Mouse (Mus musculus) layer of hippocampus, postnatal 10 days (tissue): ENCODE measurements around the gene Iqcn. TPM values are rescaled to one million over a fixed set of nuclear protein-coding genes. Genes with fewer than 3 reads are reported as not detected.

Source experiments
- total RNA-seq, 2 experiments: library from RNA; stranded (reverse); gene quantifications; 2 replicates each; pipeline ENCODE4 v1.2.3; 2021

Iqcn gene
- total RNA-seq, 2 experiments from 2014 or later: 0.07 TPM; not detected in 1

Other genes with a start within 250 kb of the Iqcn start
- 10 to 100 TPM; 35.6 to 38.4 TPM for gene Klhl26, start 226.5 kb upstream of the Iqcn start, total RNA-seq
- 100 to 1,000 TPM; 174 to 175 TPM for gene Tmem59l, start 216.1 kb upstream of the Iqcn start, total RNA-seq
- gene Crlf1, start 210.3 kb upstream of the Iqcn start, total RNA-seq: 10 to 100 TPM; 21.3 to 22.0 TPM
- 100 to 1,000 TPM in 1 of 2 experiments, 10 to 100 TPM in 1; 97.8 to 106 TPM for gene Rex1bd, start 196.7 kb upstream of the Iqcn start, total RNA-seq
- gene Uba52, start 192.7 kb upstream of the Iqcn start, total RNA-seq: 1,000 to 10,000 TPM in 1 of 2 experiments, 100 to 1,000 TPM in 1; 916 to 1,148 TPM
- gene Fkbp8, start 175.7 kb upstream of the Iqcn start, total RNA-seq: 100 to 1,000 TPM; 337 to 361 TPM
- 10 to 100 TPM; 33.1 to 35.3 TPM for gene Kxd1, start 175.5 kb upstream of the Iqcn start, total RNA-seq
- 10 to 100 TPM; 15.8 to 16.4 TPM for gene Ell, start 164.0 kb upstream of the Iqcn start, total RNA-seq
- 10 to 100 TPM; 56.5 to 57.8 TPM for gene Isyna1, start 109.1 kb upstream of the Iqcn start, total RNA-seq
- 100 to 1,000 TPM; 225 to 240 TPM for gene Ssbp4, start 94.6 kb upstream of the Iqcn start, total RNA-seq
- gene Lrrc25, start 87.3 kb upstream of the Iqcn start, total RNA-seq: 1 to 10 TPM in 1 of 2 experiments, under 1 TPM in 1; 0.96 to 2.3 TPM
- gene Gdf15, start 71.0 kb upstream of the Iqcn start, total RNA-seq: not detected
- gene Pgpep1, start 43.1 kb upstream of the Iqcn start, total RNA-seq: 10 to 100 TPM; 25.8 to 31.9 TPM
- 10 to 100 TPM; 72.3 to 76.5 TPM for gene Lsm4, start 30.2 kb upstream of the Iqcn start, total RNA-seq
- 100 to 1,000 TPM; 166 to 187 TPM for gene Jund, start 4.5 kb upstream of the Iqcn start, total RNA-seq
- gene Gm3336, start 15.1 kb downstream of the Iqcn start, total RNA-seq: not detected
- under 1 TPM; 0.51 to 0.64 TPM for gene Pde4c, start 20.3 kb downstream of the Iqcn start, total RNA-seq
- 100 to 1,000 TPM; 584 to 714 TPM for gene Rab3a, start 51.2 kb downstream of the Iqcn start, total RNA-seq
- gene Mpv17l2, start 57.5 kb downstream of the Iqcn start, total RNA-seq: 10 to 100 TPM; 45.3 to 49.9 TPM
- 100 to 1,000 TPM; 170 to 174 TPM for gene Pik3r2, start 73.3 kb downstream of the Iqcn start, total RNA-seq
- gene Mast3, start 101.6 kb downstream of the Iqcn start, total RNA-seq: 100 to 1,000 TPM; 179 to 186 TPM
- gene Il12rb1, start 105.0 kb downstream of the Iqcn start, total RNA-seq: under 1 TPM; 0.30 to 0.38 TPM
- 10 to 100 TPM; 15.7 to 18.1 TPM for gene Arrdc2, start 136.3 kb downstream of the Iqcn start, total RNA-seq
- 10 to 100 TPM; 25.3 to 28.3 TPM for gene Kcnn1, start 159.8 kb downstream of the Iqcn start, total RNA-seq
- 100 to 1,000 TPM in 1 of 2 experiments, 10 to 100 TPM in 1; 97.6 to 108 TPM for gene Ccdc124, start 170.5 kb downstream of the Iqcn start, total RNA-seq
- gene Slc5a5, start 189.3 kb downstream of the Iqcn start, total RNA-seq: 1 to 10 TPM; 5.2 to 6.9 TPM
- 100 to 1,000 TPM; 832 to 857 TPM for gene Rpl18a, start 194.0 kb downstream of the Iqcn start, total RNA-seq
- gene Map1s, start 202.5 kb downstream of the Iqcn start, total RNA-seq: 100 to 1,000 TPM in 1 of 2 experiments, 10 to 100 TPM in 1; 75.1 to 101 TPM